Mouse (Mus musculus) bone marrow, adult 2 months (tissue): ENCODE results near the gene Kri1.

Experiments
- CTCF ChIP-seq: fragments of 200-500 bp; IDR thresholded peaks from 2 replicates; pipeline ENCODE4 v1.5.1; 2011; ENCODE audit warnings: low read length, control low read depth; ENCODE audit not compliant: control insufficient read depth, insufficient read depth
- POLR2A ChIP-seq: fragments of 200-500 bp; IDR thresholded peaks from 2 replicates; pipeline ENCODE4 v1.6.1; 2011; ENCODE audit warnings: low read depth, mild to moderate bottlenecking, control low read depth, low read length, borderline replicate concordance; ENCODE audit not compliant: control insufficient read depth

- TF ChIP-seq CTCF (no peak), POLR2A (no peak)
These were observed 23.9 kb upstream of the Kri1 start for GRCm38 (mm10) chr9:21311695-21312094.
